Mouse (Mus musculus) brown adipose tissue, adult 24 weeks (tissue): ENCODE measurements around the gene Scn7a. TPM values are rescaled to one million over a fixed set of nuclear protein-coding genes. Genes with fewer than 3 reads are reported as not detected.
A peak's percentile ranks its signal among the peaks of the same experiment; 100 is the strongest.

ENCODE experiments used
- H3K27ac ChIP-seq: fragments of 200-500 bp; replicated peaks from 2 replicates; pipeline ENCODE4 v1.5.1; 2012; ENCODE audit warnings: low read depth, mild to moderate bottlenecking, low read length
- H3K4me1 ChIP-seq: fragments of 200-500 bp; 2 replicates; pipeline ENCODE4 v1.6.1; 2012; ENCODE audit warnings: low read length, mixed read lengths; ENCODE audit not compliant: control insufficient read depth, insufficient read depth, insufficient read length
- H3K4me3 ChIP-seq: fragments of 200-500 bp; 2 replicates; pipeline ENCODE4 v1.5.1; 2012; ENCODE audit warnings: low read depth, mild to moderate bottlenecking, low read length, moderate library complexity; ENCODE audit not compliant: insufficient read depth
- polyA plus RNA-seq: library from polyadenylated mRNA; stranded (reverse); fragments of >200 nt; gene quantifications from 2 replicates; pipeline ENCODE4 v1.2.4, GENCODE M21; 2012; ENCODE audit not compliant: missing spikeins, insufficient read depth, insufficient read length

The Scn7a gene
- polyA plus RNA-seq = 11.6 and 14.7 TPM in 2 replicates

DNA sequence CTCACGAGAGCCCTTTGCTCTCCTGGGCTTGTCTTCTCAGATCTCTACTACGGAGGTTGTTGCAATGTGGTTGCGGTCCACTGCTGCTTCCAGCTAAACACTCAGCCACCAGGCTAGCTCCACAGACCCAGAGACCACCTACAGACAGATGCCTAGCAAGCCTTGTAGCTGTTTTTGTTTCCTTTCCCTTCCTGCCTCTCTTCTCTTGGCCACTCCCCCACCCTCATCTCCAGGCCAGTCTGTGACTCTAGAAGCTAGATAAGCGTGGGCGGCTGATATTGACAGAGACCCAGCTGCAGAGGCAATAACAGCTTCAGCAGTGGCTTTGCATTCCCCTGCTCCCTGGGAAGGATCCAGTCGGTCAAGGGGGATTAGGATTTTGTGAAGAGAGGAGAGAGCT is at the start of gene Scn7a:
Scn7a (minus strand) TSS at position 150 of the 400 bp plus-strand sequence.
- Histone ChIP-seq H3K27ac (no peak within 1 kb of the TSS), H3K4me1 (no peaks in the 10 kb centered on the region), H3K4me3 (peak within 1 kb of the TSS; percentile 38)

DNA sequence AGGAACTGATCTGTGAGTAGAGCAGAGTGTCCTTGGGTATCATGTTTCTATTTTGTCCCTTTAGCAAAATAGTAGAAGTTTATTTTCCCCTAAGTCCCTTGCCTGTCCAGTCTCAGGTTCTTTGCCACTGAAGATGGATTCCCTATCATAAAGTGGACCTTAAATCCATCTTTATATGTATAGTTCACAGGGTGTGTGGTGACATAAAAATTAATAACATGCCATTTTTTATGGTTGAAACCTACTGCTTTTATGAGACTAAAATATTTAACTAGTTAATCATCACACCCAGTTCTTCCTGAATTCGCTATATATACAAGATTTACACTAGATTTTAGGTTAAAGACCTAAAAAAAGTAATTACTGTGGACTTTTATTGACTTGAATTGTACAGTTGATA is 43.0 kb upstream of the Scn7a start:
- no peak overlapping the region for H3K4me3 ChIP-seq
- no peak overlapping the region for H3K27ac ChIP-seq
- no peaks in the 10 kb centered on the region for H3K4me1 ChIP-seq

DNA sequence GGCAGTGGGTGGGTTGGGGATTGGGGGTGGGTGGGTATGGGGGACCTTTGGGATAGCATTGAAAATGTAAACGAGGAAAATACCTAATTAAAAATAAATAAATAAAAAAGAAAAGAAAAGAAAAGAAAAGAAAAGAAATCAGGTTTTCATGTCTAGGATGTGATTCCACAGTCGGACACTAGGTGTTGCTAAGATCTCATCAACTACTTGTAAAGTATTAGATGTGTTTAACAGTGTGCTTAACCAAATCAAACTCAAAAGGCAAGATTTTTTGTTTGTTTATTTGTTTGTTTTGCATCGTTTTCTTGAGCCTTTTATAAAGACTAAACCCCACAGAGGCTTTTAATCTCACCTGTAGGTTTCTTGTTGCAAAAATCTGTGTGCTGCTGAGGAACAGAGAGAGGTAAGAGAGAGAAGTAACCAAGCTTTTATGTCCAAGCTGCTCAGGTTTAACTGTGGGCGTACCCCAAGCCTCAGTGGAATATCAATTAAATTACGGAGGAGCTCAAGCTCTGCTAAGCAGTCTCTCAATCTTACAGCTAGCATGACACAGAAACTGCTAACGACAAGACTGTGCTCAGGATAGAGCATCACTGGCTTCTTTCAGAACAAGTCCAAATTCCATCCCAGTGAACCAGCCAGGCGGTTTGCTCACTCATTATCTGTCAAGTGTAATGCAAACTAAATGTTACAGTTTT is 35.3 kb upstream of the Scn7a start:
- H3K4me1 ChIP-seq = no peaks in the 10 kb centered on the region
- H3K27ac ChIP-seq = no peak overlapping the region
- no peak overlapping the region for H3K4me3 ChIP-seq

DNA sequence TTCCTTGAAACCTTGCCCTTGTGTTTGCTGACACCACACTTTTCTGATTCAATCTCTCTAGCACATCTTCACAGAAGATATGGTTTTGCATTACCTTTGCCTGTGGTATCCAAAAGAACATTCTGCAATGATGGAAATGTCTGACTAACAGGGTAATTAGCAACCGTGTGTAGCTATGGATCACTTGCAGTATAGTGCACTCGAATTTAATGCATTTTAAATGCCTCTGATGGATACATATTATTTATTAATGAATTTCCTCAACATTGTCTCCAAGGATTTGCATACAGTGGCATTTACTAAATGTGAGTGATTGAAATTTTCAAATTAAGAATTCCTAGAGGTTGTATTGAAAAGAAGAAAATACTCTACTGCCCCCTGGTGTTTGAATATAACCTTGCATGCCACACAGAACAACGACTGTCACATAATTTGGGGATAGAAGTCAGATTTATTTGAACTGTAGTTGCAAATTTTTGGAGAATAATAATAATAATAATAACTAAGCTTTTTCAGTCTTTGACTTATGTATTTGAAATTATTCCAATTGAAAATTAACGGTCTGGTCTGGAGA is 15.0 kb upstream of the Scn7a start:
- Histone ChIP-seq H3K27ac (no peak overlapping the region), H3K4me3 (no peak overlapping the region), H3K4me1 (no peaks in the 10 kb centered on the region)

GRCm38 (mm10) chr2:66797493-66797892 is 12.8 kb upstream of the Scn7a start:
- Histone ChIP-seq H3K27ac (no peak overlapping the region), H3K4me1 (no peaks in the 10 kb centered on the region), H3K4me3 (no peak overlapping the region)

GRCm38 (mm10) chr2:66791629-66792028 is 6.9 kb upstream of the Scn7a start:
- Histone ChIP-seq H3K4me1 (no peaks in the 10 kb centered on the region), H3K27ac (no peak overlapping the region), H3K4me3 (no peak overlapping the region)

DNA sequence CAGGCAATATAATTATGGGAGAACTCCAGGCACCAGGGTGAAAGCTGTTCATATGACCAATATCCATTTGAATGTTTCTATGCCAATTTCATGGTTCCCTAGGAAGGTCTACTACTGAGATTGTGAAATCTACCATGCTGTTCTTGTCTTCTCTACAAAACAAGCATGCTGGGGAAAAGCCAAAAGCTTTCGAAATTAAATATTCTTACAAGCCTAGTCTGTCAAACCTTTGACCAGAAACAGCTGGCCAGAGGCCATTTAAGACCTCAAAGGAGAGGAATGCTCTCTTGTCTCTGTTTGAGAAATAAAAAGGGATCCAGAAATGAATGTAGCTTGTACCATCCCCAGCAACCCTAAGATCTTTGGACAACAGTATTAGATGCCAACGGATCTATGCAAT is 3.8 kb downstream of the Scn7a start:
- Histone ChIP-seq H3K4me1 (no peaks in the 10 kb centered on the region), H3K4me3 (no peak overlapping the region), H3K27ac (peak overlapping the region; percentile 47; the same call in 1 of the 2 replicates)

DNA sequence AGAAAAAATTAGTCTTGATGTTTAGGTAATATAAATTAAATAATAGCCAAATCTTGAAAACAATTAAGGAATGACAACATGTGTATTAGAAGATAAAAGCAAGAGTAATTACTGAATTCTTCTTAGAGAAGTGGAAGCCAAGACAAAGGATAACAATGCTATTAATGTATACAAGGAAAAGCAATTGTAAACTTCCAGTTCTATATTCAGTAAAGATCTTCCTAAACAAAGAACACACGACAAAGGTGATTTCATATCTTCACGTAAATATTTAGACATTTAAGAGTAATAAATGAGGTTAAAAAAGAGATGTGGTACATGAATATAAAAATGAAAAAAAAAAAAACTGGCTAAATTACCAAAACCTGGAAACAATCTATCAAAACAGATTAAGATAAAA is 16.7 kb downstream of the Scn7a start:
- Histone ChIP-seq H3K27ac (no peak overlapping the region), H3K4me3 (no peak overlapping the region), H3K4me1 (no peaks in the 10 kb centered on the region; the same call in 1 of the 2 replicates)

GRCm38 (mm10) chr2:66765170-66765569 is 19.5 kb downstream of the Scn7a start:
- Histone ChIP-seq H3K27ac (no peak overlapping the region), H3K4me1 (no peaks in the 10 kb centered on the region), H3K4me3 (no peak overlapping the region)

GRCm38 (mm10) chr2:66762905-66763304 is 21.8 kb downstream of the Scn7a start:
- H3K27ac ChIP-seq = no peak overlapping the region
- H3K4me3 ChIP-seq = no peak overlapping the region
- H3K4me1 ChIP-seq = no peaks in the 10 kb centered on the region

DNA sequence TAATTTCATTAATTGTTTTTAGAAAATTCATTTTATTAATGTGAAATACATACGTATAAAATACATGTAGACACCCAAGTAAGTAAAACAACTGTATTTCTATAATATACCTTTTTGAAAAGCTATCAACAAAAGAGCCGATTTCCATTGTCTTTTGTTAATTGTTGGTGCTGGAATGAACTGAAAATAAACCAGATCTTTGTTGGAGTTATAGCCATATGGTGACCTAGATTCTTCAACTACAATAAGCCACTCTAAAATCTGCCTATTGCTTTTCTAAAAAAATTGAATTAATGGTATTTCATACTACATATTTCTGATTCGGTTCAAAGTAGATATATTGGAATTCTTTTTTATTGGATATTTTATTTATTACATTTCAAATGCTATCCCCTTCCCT is 56.7 kb downstream of the Scn7a start:
- Histone ChIP-seq H3K27ac (no peak overlapping the region), H3K4me3 (no peak overlapping the region), H3K4me1 (no peaks in the 10 kb centered on the region)

DNA sequence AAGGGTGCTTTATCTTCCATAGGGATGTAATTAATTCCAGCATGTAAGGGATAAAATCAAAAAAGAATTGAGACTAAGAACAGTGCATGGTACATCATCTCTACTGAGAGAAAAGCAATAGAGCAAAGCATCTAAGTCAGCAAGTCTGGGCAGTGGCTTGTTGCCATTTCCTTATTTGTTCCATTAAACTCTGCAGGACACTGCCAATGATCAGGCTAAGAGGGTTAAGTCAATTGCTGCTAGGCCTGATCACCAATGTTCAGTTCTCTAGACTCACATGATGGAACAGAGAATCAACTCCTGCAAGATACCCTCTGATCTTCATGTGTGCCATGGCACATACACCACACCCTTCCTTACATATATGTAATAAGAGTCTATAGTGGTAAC is 57.1 kb downstream of the Scn7a start:
- no peaks in the 10 kb centered on the region for H3K4me1 ChIP-seq
- no peak overlapping the region for H3K27ac ChIP-seq
- H3K4me3 ChIP-seq = no peak overlapping the region

GRCm38 (mm10) chr2:66726878-66727584 is 57.7 kb downstream of the Scn7a start:
- Histone ChIP-seq H3K4me3 (no peak overlapping the region), H3K27ac (no peak overlapping the region), H3K4me1 (no peaks in the 10 kb centered on the region)

- H3K4me3 ChIP-seq = no peak overlapping the region
- H3K27ac ChIP-seq = no peak overlapping the region
Measured at GRCm38 (mm10) chr2:66712071-66712470, 72.6 kb downstream of the Scn7a start.

DNA sequence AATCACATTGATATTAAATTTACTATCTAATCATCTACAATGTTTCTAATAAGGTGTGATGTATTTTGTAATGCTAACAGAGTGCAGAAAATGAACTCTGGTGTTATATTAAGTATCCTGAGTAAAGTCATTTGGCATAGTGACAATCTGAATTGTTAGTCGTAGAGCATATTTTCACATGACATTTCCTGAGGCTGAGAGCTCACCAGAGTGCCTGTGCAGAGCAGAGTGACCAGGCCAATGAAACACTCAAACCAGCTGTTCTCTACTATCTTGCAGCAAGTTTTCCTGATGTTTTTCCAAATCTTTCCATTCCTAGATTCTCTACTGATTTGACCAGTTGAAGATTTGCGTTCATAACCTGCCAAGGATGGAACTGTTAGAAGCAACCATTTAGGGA is 92.4 kb downstream of the Scn7a start:
- Histone ChIP-seq H3K4me1 (no peaks in the 10 kb centered on the region), H3K27ac (no peak overlapping the region), H3K4me3 (no peak overlapping the region)

More at GRCm38 (mm10) chr2:66712071-66712470, 72.6 kb downstream of the Scn7a start:
- H3K4me1 ChIP-seq = no peaks in the 10 kb centered on the region

DNA sequence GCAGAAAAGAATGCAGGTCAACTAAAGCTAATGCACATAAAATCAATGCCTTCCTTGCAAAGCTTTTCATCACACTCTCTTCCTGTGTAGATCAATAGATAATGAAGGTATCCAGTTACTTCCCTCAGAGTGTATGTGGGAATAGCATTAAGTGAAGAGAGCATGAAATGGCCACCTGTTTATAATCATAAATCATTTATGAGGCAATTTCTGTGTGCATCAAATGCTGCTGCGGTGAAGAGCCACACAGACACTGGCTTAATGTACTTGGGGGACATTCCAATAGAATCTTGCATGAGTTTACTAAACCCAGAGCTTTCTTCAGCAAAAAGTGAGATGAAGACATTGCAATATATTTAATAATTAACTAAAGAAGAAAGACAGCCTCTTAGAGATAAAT is 122.7 kb downstream of the Scn7a start:
- Histone ChIP-seq H3K4me3 (no peak overlapping the region), H3K27ac (no peak overlapping the region), H3K4me1 (no peaks in the 10 kb centered on the region)
